Mouse (Mus musculus): ENCODE results near the gene Shkbp1.

Gene Shkbp1

DNA sequence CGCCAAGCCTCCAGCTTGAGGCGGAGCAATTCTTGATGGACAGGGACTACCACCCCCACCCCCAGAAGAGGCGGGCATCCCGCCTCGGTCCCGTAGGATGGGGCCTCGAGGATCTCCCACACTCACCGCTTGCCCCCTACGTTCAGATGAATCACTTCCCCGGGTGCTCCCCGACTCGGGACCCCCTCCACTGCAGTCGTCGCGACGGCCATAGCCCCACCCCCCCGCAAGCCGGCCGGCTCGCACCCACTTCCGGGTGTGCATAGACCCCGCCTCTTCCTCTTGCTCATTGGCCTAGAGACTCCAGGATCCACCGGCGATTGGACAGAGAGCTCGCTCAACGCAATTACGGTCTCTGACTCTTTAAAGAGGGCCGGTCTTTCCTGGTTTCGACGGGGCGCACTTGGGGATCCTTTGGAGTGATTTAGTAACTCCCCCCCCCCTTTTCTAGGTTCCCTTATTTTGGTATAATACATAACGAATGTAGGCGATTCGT, at the start of gene Shkbp1:
Gene Shkbp1 (minus strand): TSS at position 275 of the 496 bp plus-strand sequence.
- peak; percentile 74 to 80 for DNase-seq (ENCODE audit: low spot score in 2 of 2)

DNA sequence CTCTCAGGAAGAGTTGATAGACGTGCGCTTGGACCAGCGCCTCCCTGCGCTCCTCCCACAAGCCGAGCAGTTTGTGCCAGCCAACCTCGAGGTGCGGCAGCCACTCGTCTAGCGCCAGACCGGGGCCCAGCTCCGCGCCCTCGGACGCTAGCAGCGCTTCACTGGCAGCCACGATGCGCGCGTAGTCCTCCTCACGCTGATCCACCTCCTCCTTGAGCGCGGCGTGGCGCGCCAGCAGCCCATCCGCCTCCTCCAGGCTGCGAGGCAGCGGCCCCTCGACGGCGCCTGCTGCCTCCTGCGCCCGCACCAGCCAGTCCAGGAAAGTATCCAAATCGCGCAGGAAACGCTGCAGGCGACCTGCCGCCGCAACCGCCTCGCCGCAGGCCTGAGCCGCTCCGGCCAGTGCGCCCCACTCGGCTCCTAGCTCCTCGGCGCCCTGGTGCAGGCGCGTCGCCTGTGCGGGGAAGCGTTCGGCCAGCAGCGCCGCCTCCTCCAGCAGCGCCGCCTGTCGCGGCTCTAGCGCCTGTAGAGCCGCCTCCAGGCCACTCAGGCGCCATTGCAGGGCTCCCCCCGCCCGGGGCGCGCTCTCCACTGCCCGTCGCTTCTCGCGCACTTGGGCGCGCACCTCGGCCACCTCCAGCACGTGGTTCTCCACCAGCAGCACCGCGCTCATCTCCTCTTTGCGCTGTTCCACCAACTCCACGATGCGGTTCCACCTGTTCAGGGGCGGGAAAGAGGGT, 48.6 kb upstream of the Shkbp1 start:
- DNase-seq (ENCODE audit: low spot score in 2 of 2): no peak

DNA sequence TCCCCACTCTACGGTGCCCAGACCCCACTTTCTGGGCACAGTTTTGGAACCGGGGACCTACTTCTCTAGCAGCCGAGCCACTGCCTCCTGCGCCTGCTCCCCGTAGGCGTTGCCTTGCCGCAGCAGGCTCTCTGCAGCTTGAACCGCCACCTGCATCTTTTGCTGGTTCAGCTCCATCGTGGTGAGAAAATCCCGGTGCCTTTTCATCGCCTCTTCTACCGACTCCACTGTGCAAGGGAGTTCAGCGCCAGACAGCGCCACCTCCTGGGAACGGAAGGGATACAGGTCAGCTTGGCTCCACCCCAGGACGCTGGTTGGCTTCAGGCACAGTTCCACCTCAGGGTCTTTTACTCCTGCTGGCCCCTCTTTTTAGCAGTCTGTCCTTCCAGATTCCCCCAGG, 46.9 kb upstream of the Shkbp1 start:
- DNase-seq (ENCODE audit: low spot score in 2 of 2): peak; percentile 53 to 65

DNA sequence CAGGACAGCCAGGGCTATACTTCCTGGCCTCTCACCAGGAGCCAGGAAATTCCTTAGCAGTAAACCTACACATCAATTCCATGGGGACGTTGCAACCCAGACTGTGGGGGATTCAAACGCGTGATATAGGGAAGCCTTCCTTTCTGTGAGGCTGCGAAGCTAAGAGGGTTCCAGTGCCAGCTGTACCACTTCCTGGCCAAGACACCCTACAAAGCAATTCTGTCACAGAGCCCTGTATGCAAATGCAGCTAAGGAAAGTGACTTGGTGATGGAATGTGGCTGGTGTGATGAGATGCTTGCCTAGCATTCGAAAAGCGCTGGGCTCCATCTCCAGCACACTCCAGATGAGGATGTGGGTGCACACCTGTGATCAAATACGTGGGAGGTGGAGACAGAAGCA, 44.7 kb upstream of the Shkbp1 start:
- no peak for DNase-seq (ENCODE audit: low spot score in 2 of 2)

DNA sequence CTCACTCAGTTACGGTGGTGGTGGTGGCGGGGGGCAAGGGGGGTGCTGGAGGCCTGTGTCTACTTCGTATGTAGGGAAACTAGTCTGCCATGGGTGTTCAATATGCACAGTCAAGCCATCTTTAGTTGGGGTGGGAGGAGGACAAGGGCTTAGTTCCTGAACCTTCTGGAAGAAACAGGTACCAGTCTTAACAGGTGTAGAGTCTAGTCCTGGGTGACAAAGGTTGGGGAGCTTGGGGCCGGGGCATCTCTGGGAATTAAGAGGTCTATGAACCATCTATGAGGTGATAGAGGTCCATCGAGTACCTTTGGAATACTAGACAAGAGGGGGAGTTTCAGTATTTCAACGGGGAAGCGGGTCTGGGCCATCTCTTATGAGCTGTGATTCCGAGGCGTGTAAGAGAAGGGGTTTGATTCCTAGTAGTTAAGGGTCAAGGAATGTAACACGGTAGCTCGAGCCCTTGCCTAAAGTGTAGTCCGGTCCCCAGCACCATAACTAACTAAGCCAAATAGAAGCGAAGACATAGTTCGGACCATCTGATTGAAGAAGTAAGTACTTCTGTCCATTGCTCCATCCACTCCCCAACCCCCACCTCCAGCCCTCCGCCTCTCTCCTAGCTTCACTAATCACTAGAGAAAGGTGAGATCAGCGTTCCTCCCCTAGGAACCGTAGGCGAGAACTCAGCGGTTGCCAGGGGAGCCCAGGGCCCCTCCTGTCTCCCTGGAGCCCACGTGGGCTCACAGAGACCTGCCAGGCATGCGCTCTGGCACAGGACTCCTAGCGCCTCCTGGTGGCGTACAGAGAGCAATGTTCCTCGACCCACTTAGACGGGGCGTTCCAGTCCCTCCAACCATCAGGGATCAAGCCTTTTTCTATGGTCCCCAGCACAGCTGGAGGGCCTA, 41.5 kb upstream of the Shkbp1 start:
- DNase-seq (ENCODE audit: low spot score in 2 of 2): peak in 1 of 2 experiments; percentile 54

DNA sequence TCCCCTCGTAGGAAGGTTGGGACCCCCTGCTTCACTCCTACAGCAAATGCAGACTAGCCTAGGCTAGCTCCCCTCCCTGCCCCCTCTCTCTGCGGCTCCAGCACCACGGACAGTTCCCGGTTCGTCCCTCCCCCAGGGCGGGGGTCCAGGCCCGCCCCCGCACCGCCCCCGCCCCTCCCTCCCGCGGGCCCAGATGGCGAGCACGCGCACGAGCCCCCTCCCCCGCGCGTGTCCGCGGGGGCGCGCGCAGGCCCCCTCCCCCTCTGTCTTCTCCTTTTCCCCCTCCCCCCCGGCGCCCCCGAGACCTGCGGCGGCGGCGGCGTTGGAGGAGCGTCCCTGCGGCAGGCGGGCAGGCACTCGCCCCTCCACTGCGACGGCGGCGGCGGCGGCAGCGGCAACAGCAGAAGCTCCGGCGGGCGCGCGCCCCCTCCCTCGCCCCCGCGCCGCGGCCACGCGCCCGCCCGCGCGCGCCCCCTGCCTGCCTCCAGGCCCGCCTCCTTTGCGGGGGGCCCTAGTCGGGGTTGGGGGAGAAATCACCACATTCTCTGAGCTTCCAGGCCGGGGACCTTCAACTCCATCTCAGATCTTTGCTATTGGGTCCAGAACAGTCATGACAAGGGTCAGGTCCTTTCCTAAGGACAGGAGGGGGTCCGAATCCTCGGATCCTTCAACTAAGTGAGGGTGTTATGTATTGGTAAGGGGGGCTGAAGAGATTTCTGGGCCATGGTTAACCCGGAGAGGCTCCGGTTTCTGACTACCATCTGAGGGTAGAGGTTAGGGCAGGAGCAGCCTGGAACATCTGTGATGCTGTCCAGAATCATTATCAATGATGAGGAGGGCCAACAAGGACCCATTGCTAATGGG, 40.6 kb upstream of the Shkbp1 start:
- no peak for DNase-seq (ENCODE audit: low spot score in 2 of 2)

DNA sequence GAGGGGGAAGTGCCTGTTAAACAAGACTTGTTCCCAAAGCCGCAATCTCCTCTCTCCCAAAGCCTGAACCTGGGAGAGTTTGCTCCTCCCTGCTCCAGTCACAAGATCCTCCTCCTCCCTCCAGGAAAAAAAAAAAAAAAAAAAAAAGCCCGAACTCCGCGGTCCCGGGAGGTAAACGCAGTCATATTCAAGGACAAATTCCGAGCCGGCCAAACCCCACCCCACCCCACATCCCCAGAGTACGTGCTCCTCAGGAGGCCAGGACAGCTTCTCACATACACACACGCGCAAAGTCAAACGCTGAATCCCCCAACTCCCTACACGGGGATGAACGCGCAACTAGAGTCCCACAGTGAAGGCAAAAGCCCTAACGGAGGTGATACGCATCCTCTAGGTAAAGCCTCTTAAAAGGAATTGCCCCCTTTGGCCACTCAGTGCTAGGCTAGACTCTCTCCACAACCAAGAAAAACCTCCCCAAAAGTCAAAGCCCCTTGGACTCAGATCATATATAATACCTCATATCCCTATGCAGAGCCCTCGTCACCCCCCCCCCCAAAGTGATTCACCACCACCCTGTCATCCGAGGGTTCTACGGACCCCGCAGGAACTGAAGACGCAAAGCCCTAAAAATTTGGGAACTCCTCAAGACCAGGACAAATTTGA, 39.8 kb upstream of the Shkbp1 start:
- no peak for DNase-seq (ENCODE audit: low spot score in 2 of 2)

DNA sequence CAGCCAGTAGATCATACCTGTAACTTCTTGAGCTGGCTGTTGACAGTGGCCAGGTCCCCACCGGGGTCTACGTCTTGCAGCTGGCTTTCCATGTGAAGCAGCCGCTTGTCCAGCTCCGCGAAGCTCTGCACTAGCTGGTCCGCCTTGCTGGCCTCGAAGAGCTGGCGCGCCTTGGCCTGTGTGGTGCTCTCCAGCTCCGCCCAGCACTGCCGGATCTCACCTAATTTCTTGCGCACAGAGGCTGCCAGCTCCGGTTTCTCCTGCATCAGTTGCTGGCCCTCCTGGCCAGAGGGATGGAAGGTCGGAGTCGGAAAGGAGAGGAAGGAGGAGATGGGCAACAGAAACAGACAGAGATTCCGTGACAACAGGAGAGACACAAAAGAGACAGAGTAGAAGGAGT, 35.6 kb upstream of the Shkbp1 start:
- no peak for DNase-seq (ENCODE audit: low spot score in 2 of 2)

DNA sequence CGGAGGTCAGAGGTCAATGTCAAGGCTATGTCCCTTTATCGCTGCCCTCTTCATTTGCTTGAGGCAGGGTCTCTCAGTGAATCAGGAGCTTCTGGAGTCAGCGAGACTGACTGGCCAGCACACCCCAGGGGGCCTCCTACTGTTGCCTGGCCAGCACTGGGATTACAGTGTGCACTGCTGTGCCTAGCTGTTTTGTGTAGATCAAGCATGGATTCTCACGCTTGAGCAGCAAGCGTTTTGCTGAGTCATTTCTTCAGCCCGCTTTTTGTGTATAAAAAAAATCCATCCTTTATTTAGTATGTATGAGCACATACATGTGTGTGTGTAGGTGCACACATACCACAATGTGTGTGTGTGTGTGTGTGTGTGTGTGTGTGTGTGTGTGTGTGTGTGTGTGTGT, 33.4 kb upstream of the Shkbp1 start:
- DNase-seq (ENCODE audit: low spot score in 2 of 2): no peak

DNA sequence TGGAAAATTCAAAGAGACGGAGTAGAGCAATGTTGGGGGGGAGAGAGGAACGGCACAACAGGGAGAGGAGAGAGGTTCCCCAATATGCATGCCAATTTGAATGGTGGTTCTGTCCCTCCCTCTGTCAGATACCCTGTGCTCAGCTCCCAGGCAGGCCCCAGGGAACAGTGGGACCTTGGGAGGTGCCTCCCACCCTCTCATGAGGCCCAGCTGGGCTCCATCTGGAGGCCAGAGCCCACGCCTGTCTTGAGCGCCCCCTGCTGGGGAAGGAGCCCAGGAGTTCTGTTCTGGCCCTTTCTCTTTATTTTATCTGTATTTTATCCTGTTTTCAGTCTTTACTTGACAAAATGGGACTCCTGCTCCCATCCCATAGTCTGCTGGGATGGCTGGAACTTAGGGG, 28.9 kb upstream of the Shkbp1 start:
- DNase-seq (ENCODE audit: low spot score in 2 of 2): no peak

DNA sequence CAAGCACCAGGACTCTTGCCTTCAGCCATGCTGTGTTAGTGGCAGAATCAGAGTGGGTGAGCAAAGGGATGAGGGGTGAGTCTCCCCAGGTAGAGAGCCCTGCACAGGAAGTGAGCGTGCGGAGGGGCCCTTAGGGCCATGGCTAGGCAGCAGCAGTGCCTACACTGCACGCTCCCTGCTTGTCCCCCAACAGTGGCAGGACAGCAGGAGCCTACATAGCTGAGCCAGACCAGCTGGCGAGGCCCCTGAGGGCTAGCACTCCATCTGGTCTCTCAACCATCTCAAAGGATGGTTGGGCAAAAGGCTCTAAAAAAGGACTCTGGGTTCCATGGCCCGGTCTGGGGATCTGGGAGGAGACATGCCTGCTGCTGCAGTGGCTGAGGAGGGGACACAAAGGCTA, 28.3 kb upstream of the Shkbp1 start:
- no peak for DNase-seq (ENCODE audit: low spot score in 2 of 2)

DNA sequence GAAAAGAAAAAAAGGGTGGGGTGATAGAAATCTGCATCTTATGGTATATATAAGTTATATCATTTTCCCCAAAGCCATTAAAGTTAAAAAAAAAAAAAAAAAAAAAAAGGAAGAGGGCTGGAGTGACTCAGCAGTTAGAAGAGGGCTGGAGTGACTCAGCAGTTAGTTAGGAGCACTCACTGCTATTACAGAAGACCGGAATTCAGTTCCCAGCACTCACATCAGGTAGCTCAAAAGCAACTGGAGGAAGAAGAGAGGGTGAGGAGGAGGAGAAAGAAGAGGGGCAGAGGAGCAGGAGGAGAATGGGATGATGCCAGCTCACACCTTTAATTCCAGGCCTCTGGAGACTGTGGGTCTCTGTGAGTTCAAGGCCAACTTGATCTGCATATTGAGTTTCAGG, 27.4 kb upstream of the Shkbp1 start:
- no peak for DNase-seq (ENCODE audit: low spot score in 2 of 2)

DNA sequence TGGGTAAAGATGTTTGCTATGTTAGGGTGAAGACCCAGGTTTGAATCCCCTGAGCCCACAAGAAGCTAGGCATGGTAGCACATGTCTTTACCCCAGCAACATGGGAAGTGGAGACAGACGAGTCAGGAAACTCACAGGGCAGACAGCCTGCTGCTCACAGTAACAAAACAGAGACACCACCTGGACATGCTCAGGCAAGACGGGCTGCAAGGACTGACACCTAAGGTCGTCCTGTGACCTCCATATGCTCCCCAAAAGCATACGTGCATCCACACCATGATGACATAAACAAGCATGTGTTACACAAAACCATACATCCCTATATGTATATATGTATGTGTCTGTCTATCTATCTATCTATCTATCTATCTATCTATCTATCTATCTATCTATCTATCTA, 25.7 kb upstream of the Shkbp1 start:
- no peak for DNase-seq (ENCODE audit: low spot score in 2 of 2)

DNA sequence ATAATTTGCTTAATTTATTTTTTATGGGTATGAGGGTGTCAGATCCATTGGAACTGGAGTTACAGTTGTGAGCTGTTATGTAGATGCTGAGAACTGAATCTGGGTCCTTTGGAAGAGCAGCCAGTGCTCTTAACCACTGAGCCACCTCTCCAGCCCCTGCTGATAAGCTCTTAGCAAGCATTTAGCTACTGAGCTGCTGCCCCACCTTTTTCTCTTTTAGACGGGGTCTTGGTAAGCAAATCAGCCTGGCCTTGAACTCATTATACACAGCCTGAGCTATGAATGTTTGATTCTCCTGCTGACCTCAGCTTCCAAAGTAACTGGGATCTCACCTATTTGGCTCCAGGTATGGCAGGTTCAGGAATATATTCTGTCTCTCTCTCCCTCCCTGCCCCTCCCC, 25.2 kb upstream of the Shkbp1 start:
- no peak for DNase-seq (ENCODE audit: low spot score in 2 of 2)

DNA sequence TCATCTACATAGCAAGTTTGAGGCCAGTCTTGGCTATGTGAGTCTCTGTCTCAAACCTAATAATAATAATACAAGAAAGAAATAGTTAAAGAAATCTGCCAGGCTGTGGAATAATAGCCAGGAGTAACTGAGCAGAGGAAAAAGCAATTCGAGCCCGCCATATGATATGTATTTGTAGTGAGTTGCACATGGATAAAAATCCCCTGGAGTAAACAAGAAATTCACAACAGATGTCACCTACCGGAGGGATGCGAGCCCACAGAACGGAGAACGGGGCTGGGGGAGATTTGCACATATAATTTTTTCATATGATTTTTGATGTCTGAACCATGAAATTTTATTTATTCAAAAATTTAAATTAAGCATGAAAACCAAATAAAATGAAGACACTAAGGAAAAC, 24.0 kb upstream of the Shkbp1 start:
- DNase-seq (ENCODE audit: low spot score in 2 of 2): no peak

DNA sequence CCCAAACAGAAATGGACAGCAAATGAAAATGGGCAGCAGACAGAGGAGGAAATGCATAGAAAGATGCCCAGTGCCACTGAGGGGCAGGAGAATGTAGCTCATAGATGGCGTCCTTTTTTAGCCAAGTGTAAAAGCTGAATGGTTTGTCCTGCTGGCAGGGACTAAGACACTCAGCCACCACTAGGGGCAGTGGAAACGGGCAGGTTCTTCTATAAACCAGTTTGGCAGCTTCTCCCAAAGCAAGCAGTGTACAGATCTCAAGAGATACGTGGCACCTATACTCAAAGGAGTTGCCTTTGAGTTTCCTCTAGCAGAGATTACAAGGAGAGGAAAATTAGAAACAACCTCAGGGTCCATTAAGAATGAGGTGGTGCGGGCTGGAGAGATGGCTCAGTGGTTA, 22.6 kb upstream of the Shkbp1 start:
- DNase-seq (ENCODE audit: low spot score in 2 of 2): no peak

DNA sequence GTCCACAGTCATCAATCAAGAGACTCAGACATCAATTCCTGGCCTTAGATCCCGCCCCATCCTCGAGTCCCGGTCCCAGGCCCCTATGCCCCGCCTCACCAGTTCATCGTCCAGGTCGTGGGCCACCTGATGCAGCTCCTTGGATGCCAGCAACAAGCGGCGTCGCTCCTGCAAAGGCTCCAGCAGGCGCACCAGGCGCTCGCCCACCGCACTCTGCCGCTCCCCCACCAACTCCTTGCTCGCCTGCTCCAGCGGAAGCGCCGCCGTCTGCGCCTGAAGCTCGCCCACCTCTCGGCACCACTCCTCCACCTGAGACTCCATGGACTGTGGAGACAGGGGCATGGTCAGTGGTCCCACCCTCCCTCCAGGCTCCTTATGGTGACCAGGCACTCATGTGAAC, 19.5 kb upstream of the Shkbp1 start:
- DNase-seq (ENCODE audit: low spot score in 2 of 2): no peak

DNA sequence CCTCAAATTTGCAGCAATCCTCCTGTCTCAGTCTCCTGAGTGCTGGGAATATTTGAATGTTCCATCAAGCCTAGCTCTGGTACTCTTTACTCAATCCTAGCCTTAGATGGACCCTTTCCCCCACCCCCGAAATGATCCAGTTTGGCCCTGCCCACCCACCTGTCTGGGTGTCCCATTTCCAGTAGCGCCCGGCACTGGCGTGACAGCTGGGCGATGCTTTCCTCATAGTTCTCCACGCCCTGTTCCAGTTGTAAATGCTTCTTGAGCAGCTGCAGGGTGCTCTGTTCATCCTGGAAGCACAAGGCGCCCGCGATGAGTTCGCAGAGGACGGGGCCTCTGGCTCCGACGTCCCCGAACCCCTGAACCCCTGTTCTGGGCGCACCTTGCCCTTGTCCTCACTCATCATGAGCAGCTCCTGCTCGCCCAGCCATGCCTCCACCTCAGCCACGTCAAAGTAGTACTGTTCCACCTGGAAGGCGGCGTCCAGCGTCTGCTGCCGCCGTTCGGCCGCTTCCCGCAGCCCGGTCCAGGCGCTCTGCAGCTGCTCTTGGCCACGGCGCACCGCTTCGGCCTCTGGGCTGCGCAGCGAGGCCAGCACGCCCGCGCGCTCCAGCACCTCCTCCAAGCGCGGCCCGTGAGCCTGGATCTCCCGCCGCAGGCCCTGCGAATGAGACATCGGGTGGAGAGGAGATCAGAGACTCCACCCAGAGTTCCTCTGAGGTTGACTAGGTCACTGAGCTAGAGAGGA, 16.1 kb upstream of the Shkbp1 start:
- no peak for DNase-seq (ENCODE audit: low spot score in 2 of 2)

DNA sequence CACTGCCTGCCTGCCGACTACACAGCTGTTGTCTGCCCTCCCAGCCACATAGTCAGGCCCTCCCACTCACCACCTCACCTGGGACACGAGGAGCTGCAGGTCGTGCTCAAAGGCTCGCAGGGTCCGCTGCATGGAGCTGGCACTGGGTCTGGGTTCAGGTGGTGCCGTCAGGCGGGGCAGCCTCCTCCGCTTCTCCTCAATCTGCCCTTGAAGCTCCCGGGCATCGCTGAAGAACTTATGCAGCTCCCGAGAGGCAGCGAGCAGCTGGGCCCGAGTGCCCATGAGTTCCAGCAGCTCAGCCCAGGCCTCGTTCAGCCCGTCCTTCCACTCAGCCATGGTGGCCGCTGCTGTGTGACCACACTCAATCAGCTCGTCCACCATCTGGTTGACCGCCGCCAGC, 13.3 kb upstream of the Shkbp1 start:
- no peak for DNase-seq (ENCODE audit: low spot score in 2 of 2)

DNA sequence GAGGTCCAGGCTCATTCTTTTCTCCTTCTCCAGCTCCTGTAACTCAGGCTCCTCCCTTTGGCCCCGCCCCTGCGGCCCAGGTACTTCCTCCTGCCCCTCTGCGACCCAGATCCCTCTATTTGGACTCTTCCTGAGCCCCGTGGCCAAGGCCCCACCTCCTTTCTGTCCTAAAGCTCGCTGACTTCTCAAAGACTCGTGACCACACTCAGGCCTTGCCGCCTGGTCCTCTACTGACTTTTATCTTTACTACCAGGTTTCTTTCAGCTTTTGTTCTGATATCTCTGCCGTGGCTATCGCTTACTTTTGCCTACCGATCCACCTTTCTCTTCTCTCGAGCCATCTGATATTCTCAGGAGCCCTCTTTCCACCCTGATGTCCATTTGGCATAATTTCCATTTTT, 12.2 kb upstream of the Shkbp1 start:
- DNase-seq (ENCODE audit: low spot score in 2 of 2): no peak

Data from frontal cortex, postnatal 14 days (tissue).